Mouse (Mus musculus) forebrain, postnatal 0 days (tissue): ENCODE data around the gene Elavl3. TPM values are rescaled to one million over a fixed set of nuclear protein-coding genes. Genes with fewer than 3 reads are reported as not detected.

ENCODE experiments used
- ATAC-seq: fragments of 200-750 bp; cut with Nextera tagmentation; 2 replicates; pipeline ENCODE4 v1.8.0; 2017; ENCODE audit warnings: mild to moderate bottlenecking, moderate library complexity
- DNase-seq: peaks from one replicate; pipeline ENCODE4 v3.0.0-alpha.2; 2015
- H3K27ac ChIP-seq: fragments of 300-500 bp; sonication (generic); 2 replicates; pipeline ENCODE4 v1.5.1; 2014; ENCODE audit warnings: low read depth, mild to moderate bottlenecking, antibody characterized with exemption, low read length, moderate library complexity, mixed read lengths
- H3K27me3 ChIP-seq: fragments of 300-500 bp; sonication (generic); 2 replicates; pipeline ENCODE4 v1.6.1; 2014; ENCODE audit warnings: mild to moderate bottlenecking, low read length, mixed read lengths; ENCODE audit not compliant: insufficient read depth
- H3K36me3 ChIP-seq: fragments of 300-500 bp; sonication (generic); 2 replicates; pipeline ENCODE4 v1.6.1; 2014; ENCODE audit warnings: mild to moderate bottlenecking, moderate library complexity; ENCODE audit not compliant: insufficient read depth
- H3K4me1 ChIP-seq: fragments of 300-500 bp; sonication (generic); 2 replicates; pipeline ENCODE4 v1.6.1; 2014; ENCODE audit warnings: antibody characterized with exemption; ENCODE audit not compliant: insufficient read depth
- H3K4me2 ChIP-seq: fragments of 300-500 bp; sonication (generic); 2 replicates; pipeline ENCODE4 v1.6.1; 2014; ENCODE audit warnings: low read depth, mild to moderate bottlenecking, moderate library complexity
- H3K4me3 ChIP-seq: fragments of 300-500 bp; sonication (generic); 2 replicates; pipeline ENCODE4 v1.5.1; 2014; ENCODE audit warnings: low read depth, low read length, mixed read lengths
- H3K9ac ChIP-seq: fragments of 300-500 bp; sonication (generic); 2 replicates; pipeline ENCODE4 v1.6.1; 2014; ENCODE audit warnings: mild to moderate bottlenecking
- H3K9me3 ChIP-seq: fragments of 300-500 bp; sonication (generic); 2 replicates; pipeline ENCODE4 v1.6.1; 2016; ENCODE audit warnings: low read length
- CTCF ChIP-seq: sonication (generic); IDR thresholded peaks from 2 replicates; pipeline ENCODE4 v1.5.1; 2016; ENCODE audit warnings: antibody characterized with exemption, control low read depth, low read depth
- WGBS: fragments of 180-500 bp; shearing (Covaris S2); extraction: QIAGEN DNeasy Blood & Tissue Kit; methylation state at CpG from one replicate; pipeline ENCODE4 v1.1.7; 2014; 5-methylcytosine and 5-hydroxymethylcytosine counted together
- polyA plus RNA-seq: library from polyadenylated mRNA; unstranded; fragments of >200 nt; fragmentation: Nextera tagmentation; extraction: Ambion mirVana; gene quantifications from 2 replicates; pipeline ENCODE4 v1.2.1, GENCODE M21; 2015
- total RNA-seq: library from RNA; depleted of rRNA; stranded (reverse); fragments of >200 nt; gene quantifications from 2 replicates; pipeline ENCODE4 v1.2.3, GENCODE M21; 2014

The Elavl3 gene
- total and polyA plus RNA-seq, 2 experiments from 2014 or later, result 74.7 to 191 TPM

- H3K9me3 ChIP-seq, result no peaks in the 10 kb centered on the region
- no peak for TF ChIP-seq CTCF
- no peak for DNase-seq
- 92% methylated on average over 3 of the region's 3 CpGs for WGBS
- H3K36me3 ChIP-seq, result no peaks in the 10 kb centered on the region
- peaks cover 3% of the 10 kb centered on the region for H3K27me3 ChIP-seq
- no peak overlapping the region for H3K27ac ChIP-seq
- H3K4me2 ChIP-seq, result no peak overlapping the region
- no peaks in the 10 kb centered on the region for H3K4me1 ChIP-seq
- H3K4me3 ChIP-seq, result no peak overlapping the region
- ATAC-seq, result no peak
- H3K9ac ChIP-seq, result no peak overlapping the region
These were observed 55.5 kb downstream of the Elavl3 start for GRCm38 (mm10) chr9:21996178-21996867.

GRCm38 (mm10) chr9:21992227-21992626 is 59.6 kb downstream of the Elavl3 start:
- no peak for DNase-seq
- ATAC-seq, result no peak
- Histone ChIP-seq H3K9ac (no peak overlapping the region), H3K4me1 (peaks cover 8% of the 10 kb centered on the region), H3K27ac (no peak overlapping the region), H3K27me3 (peaks cover 30% of the 10 kb centered on the region), H3K4me2 (no peak overlapping the region), H3K36me3 (no peaks in the 10 kb centered on the region), H3K9me3 (no peaks in the 10 kb centered on the region), H3K4me3 (no peak overlapping the region)
- no peak for TF ChIP-seq CTCF
- 71% methylated on average over 4 of the region's 4 CpGs for WGBS

GRCm38 (mm10) chr9:21989230-21990110 is 62.4 kb downstream of the Elavl3 start, which contains the start of gene Rgl3:
Gene Rgl3 (minus strand): TSS chr9:21989446.
- no peak within 1 kb of the TSS for H3K27ac ChIP-seq
- no peaks in the 10 kb centered on the region for H3K9me3 ChIP-seq
- H3K9ac ChIP-seq, result peak within 1 kb of the TSS; percentile 31; the same call in 1 of the 2 replicates
- H3K27me3 ChIP-seq, result peaks cover 41% of the 10 kb centered on the region
- H3K4me2 ChIP-seq, result peak within 1 kb of the TSS; percentile 59
- ATAC-seq, result peak; percentile 50
- DNase-seq, result no peak
- peaks cover 8% of the 10 kb centered on the region for H3K4me1 ChIP-seq
- TF ChIP-seq CTCF, result no peak
- no peaks in the 10 kb centered on the region for H3K36me3 ChIP-seq
- peak within 1 kb of the TSS; percentile 27 for H3K4me3 ChIP-seq
- 3% methylated on average over 42 of the region's 42 CpGs for WGBS

DNA sequence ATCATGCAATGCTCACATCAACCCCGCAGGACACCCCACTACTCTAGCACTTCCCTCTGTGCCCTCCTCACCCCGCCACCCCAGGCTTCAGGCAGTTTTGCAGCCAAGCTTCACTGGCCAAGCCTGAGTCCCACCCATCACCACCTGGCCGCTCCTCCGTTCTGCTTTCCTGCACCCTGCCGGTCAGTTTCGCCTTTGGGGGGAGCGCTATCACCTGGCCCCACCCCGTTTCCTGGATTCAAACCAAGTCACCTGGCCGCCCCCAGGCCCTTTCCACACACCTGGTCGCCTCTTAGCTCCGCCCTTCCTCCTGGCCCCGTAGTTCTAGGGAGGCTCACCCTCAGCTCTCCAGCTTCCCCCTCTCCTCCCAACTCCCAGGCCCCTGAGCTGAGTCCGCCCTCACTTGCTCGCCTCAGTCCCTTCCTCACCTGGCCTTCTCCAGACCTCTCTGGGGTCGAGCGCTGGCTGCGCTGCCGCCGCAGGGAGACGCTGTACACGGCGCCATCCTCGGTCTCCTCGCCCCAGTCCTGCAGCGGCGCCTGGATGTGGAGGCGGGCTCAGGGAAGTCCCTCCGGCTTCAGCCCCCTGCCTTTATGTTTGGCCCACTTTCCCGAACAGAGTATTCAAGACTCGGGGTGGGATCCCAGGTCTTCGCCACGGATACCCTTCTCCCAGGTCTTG is 63.3 kb downstream of the Elavl3 start:
- Histone ChIP-seq H3K4me2 (peak overlapping the region; percentile 59), H3K4me3 (peak overlapping the region; percentile 27), H3K27ac (no peak overlapping the region), H3K9ac (peak overlapping the region; percentile 31; the same call in 1 of the 2 replicates), H3K9me3 (no peaks in the 10 kb centered on the region), H3K36me3 (no peaks in the 10 kb centered on the region), H3K27me3 (peaks cover 41% of the 10 kb centered on the region), H3K4me1 (peaks cover 8% of the 10 kb centered on the region)
- DNase-seq (no peak), ATAC-seq (peak; percentile 53)
- WGBS, result 2% methylated on average over 32 of the region's 32 CpGs
- peak; percentile 31; the same call in 1 of the 2 replicates for TF ChIP-seq CTCF

DNA sequence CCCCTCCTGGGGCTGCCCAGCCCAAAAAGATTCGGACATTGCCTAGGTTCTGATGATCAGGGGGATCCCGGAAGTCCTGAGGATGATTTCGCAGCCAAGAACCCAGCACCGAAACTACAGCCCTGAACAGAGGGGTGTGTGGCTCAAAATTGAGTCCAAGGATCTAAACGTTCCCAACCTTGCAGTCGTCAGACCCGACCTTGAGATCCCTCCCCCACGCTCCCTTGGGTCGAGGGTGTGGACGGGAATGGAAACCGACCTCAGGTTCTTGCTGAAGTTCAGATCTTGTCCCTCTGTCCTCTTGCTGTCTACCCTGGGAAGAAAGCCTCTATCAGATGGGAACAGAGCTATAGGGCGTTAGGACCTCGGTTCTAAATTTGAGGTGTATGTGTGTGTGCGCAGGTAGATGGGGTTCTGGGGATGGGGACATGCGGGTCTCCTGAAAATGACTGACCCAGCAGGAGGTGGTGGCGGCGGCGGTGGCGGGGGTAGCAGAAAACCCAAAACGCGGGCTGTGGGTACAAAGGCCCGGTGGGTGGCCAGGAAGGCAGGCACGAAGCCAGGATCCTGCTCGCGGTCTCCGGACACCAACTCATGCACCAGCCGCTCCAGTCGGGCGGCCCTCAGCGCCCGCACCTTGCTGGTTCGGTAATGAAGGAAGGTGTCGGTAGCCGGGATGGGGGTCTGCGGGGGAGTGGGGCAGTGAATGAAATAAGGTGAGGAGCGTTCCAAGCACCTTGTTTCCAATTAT is 64.1 kb downstream of the Elavl3 start:
- DNase-seq, result no peak
- peaks cover 8% of the 10 kb centered on the region for H3K4me1 ChIP-seq
- no peak for ATAC-seq
- H3K27ac ChIP-seq, result no peak overlapping the region
- no peak overlapping the region for H3K4me3 ChIP-seq
- WGBS, result 14% methylated on average over 26 of the region's 36 CpGs
- no peak for TF ChIP-seq CTCF
- no peaks in the 10 kb centered on the region for H3K9me3 ChIP-seq
- H3K9ac ChIP-seq, result no peak overlapping the region
- no peaks in the 10 kb centered on the region for H3K36me3 ChIP-seq
- peaks cover 43% of the 10 kb centered on the region for H3K27me3 ChIP-seq
- H3K4me2 ChIP-seq, result peak overlapping the region; percentile 59; the same call in 1 of the 2 replicates

DNA sequence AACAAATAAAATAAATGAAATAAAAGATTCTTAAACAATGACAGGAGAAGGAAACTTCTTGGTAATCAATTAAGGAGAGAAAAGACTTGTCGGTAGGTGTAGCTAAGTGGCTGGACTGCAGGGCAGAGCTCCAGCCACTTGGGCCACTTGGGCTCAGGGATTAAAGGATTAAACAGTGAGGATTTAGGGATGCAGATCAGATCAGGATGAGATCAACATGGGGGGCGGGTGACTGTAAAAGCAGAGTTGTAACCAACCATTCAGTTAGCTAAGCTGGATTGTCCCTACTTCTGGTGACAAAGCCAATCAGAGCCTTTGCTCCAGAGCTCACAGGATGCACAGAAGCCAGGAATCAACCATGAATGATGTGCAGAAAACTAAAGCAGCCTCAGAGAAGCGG is 67.9 kb downstream of the Elavl3 start:
- DNase-seq, result no peak
- Histone ChIP-seq H3K36me3 (no peaks in the 10 kb centered on the region), H3K27me3 (peaks cover 18% of the 10 kb centered on the region), H3K4me3 (no peak overlapping the region), H3K9ac (no peak overlapping the region), H3K4me2 (no peak overlapping the region), H3K4me1 (peaks cover 6% of the 10 kb centered on the region; the same call in 1 of the 2 replicates), H3K9me3 (no peaks in the 10 kb centered on the region), H3K27ac (no peak overlapping the region)
- TF ChIP-seq CTCF, result no peak
- WGBS, result 4% methylated on average over 3 of the region's 3 CpGs
- no peak for ATAC-seq
